Mouse (Mus musculus) myocyte (in vitro differentiated cells): ENCODE data around the gene Nup214.

Source experiments
- CEBPB ChIP-seq: IDR thresholded peaks from 2 replicates; pipeline ENCODE4 v1.6.1; 2011; ENCODE audit warnings: mild to moderate bottlenecking, moderate library complexity; ENCODE audit not compliant: poor library complexity, insufficient read depth, severe bottlenecking
- MAX ChIP-seq: IDR thresholded peaks from one replicate; pipeline ENCODE4 v1.6.1; 2011; ENCODE audit warnings: low read depth, mild to moderate bottlenecking, control low read depth
- MYOD1 ChIP-seq, 3 experiments: IDR thresholded peaks; one replicate each; pipeline ENCODE4 v1.6.1; 2011; ENCODE audit warnings: control low read depth in 2 of 3, low read depth in 2 of 3, mild to moderate bottlenecking in 2 of 3, moderate library complexity in 1 of 3; ENCODE audit not compliant: insufficient read length in 2 of 3, control insufficient read depth in 1 of 3
- MYOG ChIP-seq, 3 experiments: IDR thresholded peaks; one replicate each; pipeline ENCODE4 v1.6.1; 2011; ENCODE audit warnings: control low read depth in 2 of 3, low read depth in 2 of 3, mild to moderate bottlenecking in 2 of 3; ENCODE audit not compliant: insufficient read length in 2 of 3, control insufficient read depth in 1 of 3, insufficient read depth in 1 of 3
- POLR2A ChIP-seq: IDR thresholded peaks from one replicate; pipeline ENCODE4 v1.6.1; 2011; ENCODE audit warnings: low read depth, mild to moderate bottlenecking, control low read depth, moderate library complexity; ENCODE audit not compliant: insufficient read length
- POLR2AphosphoS2 ChIP-seq: IDR thresholded peaks from one replicate; pipeline ENCODE4 v1.6.1; 2011; ENCODE audit warnings: low read depth, control low read depth; ENCODE audit not compliant: insufficient read length
- REST ChIP-seq: IDR thresholded peaks from one replicate; pipeline ENCODE4 v1.6.1; 2011; ENCODE audit warnings: mild to moderate bottlenecking, control low read depth, moderate library complexity; ENCODE audit not compliant: insufficient read depth, insufficient read length
- TCF12 ChIP-seq: IDR thresholded peaks from one replicate; pipeline ENCODE4 v1.6.1; 2011; ENCODE audit warnings: mild to moderate bottlenecking, control low read depth; ENCODE audit not compliant: poor library complexity, insufficient read depth, severe bottlenecking
- TCF3 ChIP-seq: IDR thresholded peaks from one replicate; pipeline ENCODE4 v1.6.1; 2011; ENCODE audit warnings: low read depth, control low read depth; ENCODE audit not compliant: insufficient read length
- USF1 ChIP-seq: IDR thresholded peaks from one replicate; pipeline ENCODE4 v1.6.1; 2011; ENCODE audit warnings: low read depth, mild to moderate bottlenecking, control low read depth, moderate library complexity

DNA sequence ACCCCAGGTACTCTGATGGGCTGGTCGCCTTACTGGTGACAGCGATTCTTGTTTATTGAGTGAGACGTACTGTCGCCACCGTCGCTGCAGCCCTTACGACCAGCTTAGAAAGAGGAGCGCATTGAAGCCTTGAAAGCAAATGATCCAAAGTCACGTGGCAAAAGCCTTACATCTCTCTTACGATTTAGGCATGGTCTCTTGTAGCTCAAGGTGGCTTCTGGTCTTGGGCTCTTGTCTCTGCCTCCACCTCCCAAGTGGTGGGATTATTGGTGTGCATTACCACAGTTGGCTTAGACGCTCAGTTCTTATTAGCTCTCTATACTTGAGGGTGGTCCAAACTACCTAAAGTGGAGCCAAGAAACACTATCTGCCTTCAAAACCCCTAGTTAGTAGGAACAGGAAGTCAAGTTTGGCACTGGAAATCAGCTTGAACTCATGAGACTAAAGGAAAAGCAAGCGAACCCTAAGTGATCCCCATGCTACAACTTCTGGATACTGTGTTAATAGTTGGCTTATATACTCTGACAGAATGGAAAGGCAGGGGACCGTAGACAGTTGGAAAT lies 654 bp downstream of the Nup214 start:
- TF ChIP-seq REST = no peak
- TF ChIP-seq MAX = no peak
- TF ChIP-seq POLR2A = no peak
- TF ChIP-seq TCF3 = no peak
- TF ChIP-seq TCF12 = no peak
- TF ChIP-seq MYOD1 (IDR thresholded peaks at IDR 0.05; ENCODE audit: control insufficient read depth in 1 of 3, insufficient read length in 2 of 3, low read depth in 2 of 3) = no peak
- no peak for TF ChIP-seq USF1
- no peak for TF ChIP-seq POLR2AphosphoS2
- TF ChIP-seq MYOG (IDR thresholded peaks at IDR 0.05; ENCODE audit: control insufficient read depth in 1 of 3, insufficient read depth in 1 of 3, insufficient read length in 2 of 3, low read depth in 2 of 3) = no peak
- no peak for TF ChIP-seq CEBPB
